Mouse (Mus musculus) erythroblast, adult 5-6 weeks (primary cell): ENCODE results near the gene Aldh1l1. TPM values are rescaled to one million over a fixed set of nuclear protein-coding genes. Genes with fewer than 3 reads are reported as not detected.

Source experiments
- ATAC-seq: replicated peaks from 2 replicates; pipeline ENCODE4 v1.8.0; 2016; ENCODE audit warnings: moderate number of reproducible peaks, mild to moderate bottlenecking, moderate TSS enrichment, inconsistent platforms; ENCODE audit not compliant: poor library complexity, low FRiP score, severe bottlenecking
- total RNA-seq, 2 experiments: library from RNA; stranded (forward) in 1 of 2; stranded (reverse) in 1 of 2; fragments of 150-400 nt in 1 of 2; fragments of 200-764, 138-1000 nt in 1 of 2; gene quantifications; 2 replicates each; pipeline versions ENCODE4 v1.2.3 to v1.2.4; 2015 to 2017; ENCODE audit warnings: low replicate concordance in 2 of 2

The Aldh1l1 gene
- total RNA-seq, 2 experiments from 2014 or later = 1.2 TPM; not detected in 1

DNA sequence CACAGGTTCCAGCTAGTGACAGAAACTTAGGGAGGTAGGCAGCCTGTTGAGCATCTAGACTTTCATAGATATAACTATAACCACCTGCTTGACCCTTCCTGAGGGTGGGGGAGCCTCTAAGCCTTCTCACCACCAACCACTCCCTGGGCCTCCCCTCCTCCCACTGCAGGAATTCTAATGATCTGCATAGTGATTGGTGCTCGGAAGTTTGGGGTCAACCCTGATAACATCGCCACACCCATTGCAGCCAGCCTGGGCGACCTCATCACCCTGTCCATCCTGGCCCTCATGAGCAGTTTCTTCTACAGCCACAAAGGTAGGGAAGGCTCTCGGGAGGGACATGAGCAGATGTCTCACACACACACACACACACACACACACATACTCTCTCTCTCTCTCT lies 148.9 kb downstream of the Aldh1l1 start:
- ATAC-seq = no peak

DNA sequence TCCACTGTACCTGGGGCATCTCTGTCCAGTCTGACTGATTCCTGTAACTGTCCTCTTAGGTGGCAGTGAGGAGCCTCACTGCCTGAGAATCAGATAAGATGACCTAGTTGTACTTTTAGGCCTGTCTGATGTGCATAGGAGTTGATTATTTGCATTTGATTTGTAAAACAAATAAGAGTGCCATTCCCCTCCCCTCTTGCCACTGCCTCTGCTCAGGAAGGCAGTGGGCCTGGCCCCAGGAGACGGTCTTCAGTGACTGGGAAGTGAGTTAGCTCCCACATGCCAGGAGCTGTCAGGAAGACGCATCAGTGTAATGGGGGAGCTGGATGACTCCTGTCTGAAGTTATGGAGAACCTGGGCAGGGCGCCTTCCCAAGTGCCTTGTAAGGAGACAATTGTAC lies 149.4 kb downstream of the Aldh1l1 start:
- no peak for ATAC-seq

DNA sequence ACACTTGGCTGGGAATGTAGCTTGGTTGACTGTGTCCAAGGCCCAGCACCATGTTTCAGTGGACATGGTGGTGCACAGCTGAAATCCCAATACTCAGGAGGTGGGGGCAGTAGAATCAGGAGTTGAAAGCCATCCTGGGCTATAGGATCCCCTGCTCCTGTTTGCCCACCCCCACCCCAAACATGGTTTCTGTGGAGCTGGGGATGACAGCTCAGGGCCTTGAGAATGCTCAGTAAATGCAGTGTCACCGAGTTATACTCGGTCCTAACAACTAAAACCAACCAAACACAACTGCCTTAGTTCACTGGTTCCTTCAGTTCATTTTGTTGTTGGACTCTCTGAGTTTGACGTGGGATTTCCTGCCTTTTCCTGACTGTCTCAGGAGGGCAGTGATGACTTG lies 156.8 kb downstream of the Aldh1l1 start:
- no peak for ATAC-seq

DNA sequence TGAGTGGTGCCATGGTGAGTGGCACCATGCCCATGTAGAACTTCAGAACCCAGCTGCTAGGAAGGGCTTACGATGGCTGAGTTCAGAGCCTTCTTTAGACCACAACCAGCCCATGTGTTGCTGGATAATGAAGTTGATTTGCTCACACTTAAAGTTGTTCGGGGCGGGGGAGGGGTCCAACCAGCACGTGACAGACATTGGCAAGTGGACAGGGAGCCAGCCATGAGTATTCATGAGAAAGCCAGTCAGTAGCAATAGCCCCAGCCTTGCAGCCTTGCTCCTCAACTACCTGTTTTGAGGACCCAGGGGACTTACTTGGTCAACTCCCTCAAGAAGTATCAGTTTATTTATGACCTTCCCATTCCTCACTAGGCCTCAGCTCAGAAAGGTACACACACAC lies 158.7 kb downstream of the Aldh1l1 start:
- no peak for ATAC-seq

DNA sequence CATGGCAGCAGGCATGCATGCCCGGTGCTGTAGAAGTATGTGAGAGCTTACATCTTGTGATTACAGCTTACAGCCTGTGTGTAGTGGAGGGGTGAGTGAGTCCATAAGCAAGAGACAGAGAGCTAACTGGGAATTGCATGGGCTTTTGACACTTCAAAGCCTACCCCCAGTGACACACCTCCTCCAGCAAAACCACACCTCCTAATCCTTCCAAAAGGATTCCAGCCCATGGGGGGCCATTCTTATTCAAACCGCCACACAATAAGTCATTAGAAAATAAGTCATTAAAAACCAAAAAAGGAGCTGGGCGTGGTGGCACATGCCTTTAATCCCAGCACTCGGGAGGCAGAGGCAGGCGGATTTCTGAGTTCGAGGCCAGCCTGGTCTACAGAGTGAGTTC lies 162.2 kb downstream of the Aldh1l1 start:
- no peak for ATAC-seq

DNA sequence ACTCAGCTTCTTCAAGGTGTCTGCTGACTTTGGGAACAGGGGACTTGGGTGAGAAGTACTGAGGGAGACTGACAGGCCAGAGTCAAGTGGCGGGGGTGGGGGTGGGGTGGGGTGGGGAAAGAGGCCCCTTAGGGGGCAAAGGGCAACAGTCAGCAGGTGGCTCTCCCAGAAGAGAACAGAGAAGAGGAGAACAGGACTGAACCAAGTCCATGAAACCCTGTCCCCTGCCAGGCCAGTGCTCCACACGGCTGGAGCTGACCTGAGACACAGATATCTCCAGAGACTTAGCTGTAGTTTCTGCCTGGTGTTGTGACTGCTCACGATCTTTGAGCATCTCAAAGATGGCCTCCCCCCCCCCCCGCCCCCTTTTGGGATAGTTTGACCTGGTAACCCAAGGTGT lies 163.1 kb downstream of the Aldh1l1 start:
- ATAC-seq = no peak

Other genes starting within 250 kb of the Aldh1l1 start
- not detected in 2 replicates for gene Vmn1r54, start 240.1 kb upstream of the Aldh1l1 start, total RNA-seq (2015; ENCODE audit: low replicate concordance)
- gene Vmn1r54, start 240.1 kb upstream of the Aldh1l1 start, total RNA-seq (2017; ENCODE audit: low replicate concordance) = not detected in 2 replicates
- not detected in 2 replicates for gene BC048671, start 185.2 kb upstream of the Aldh1l1 start, total RNA-seq (2015; ENCODE audit: low replicate concordance)
- gene BC048671, start 185.2 kb upstream of the Aldh1l1 start, total RNA-seq (2017; ENCODE audit: low replicate concordance) = not detected in 2 replicates
- 3.6 and 10.6 TPM in 2 replicates for gene Chst13, start 161.2 kb upstream of the Aldh1l1 start, total RNA-seq (2015; ENCODE audit: low replicate concordance)
- gene Chst13, start 161.2 kb upstream of the Aldh1l1 start, total RNA-seq (2017; ENCODE audit: low replicate concordance) = 1.4 and 4.7 TPM in 2 replicates
- not detected in 2 replicates for gene Uroc1, start 153.1 kb upstream of the Aldh1l1 start, total RNA-seq (2015; ENCODE audit: low replicate concordance)
- gene Uroc1, start 153.1 kb upstream of the Aldh1l1 start, total RNA-seq (2017; ENCODE audit: low replicate concordance) = not detected in 2 replicates
- gene Zxdc, start 116.9 kb upstream of the Aldh1l1 start, total RNA-seq (2015; ENCODE audit: low replicate concordance) = 2.7 and 3.1 TPM in 2 replicates
- 3.5 and 4.5 TPM in 2 replicates for gene Zxdc, start 116.9 kb upstream of the Aldh1l1 start, total RNA-seq (2017; ENCODE audit: low replicate concordance)
- gene Cfap100, start 57.6 kb upstream of the Aldh1l1 start, total RNA-seq (2015; ENCODE audit: low replicate concordance) = not detected in 2 replicates
- not detected in 2 replicates for gene Cfap100, start 57.6 kb upstream of the Aldh1l1 start, total RNA-seq (2017; ENCODE audit: low replicate concordance)
- not detected in 2 replicates for gene Klf15, start 23.9 kb upstream of the Aldh1l1 start, total RNA-seq (2015; ENCODE audit: low replicate concordance)
- 0.42 and 0.43 TPM in 2 replicates for gene Klf15, start 23.9 kb upstream of the Aldh1l1 start, total RNA-seq (2017; ENCODE audit: low replicate concordance)
- 1.3 and 1.5 TPM in 2 replicates for gene Slc41a3, start 118.3 kb downstream of the Aldh1l1 start, total RNA-seq (2015; ENCODE audit: low replicate concordance)
- gene Slc41a3, start 118.3 kb downstream of the Aldh1l1 start, total RNA-seq (2017; ENCODE audit: low replicate concordance) = 1.8 and 2.7 TPM in 2 replicates